Mouse (Mus musculus) testis, adult 2 months (tissue): ENCODE data around the gene Krtap17-1. TPM values are rescaled to one million over a fixed set of nuclear protein-coding genes. Genes with fewer than 3 reads are reported as not detected.

Experiments
- H3K27ac ChIP-seq: fragments of 200-500 bp; 2 replicates; pipeline ENCODE4 v1.5.1; 2012; ENCODE audit warnings: low read depth, low read length; ENCODE audit not compliant: control insufficient read depth, insufficient read depth
- H3K27me3 ChIP-seq: fragments of 200-500 bp; 2 replicates; pipeline ENCODE4 v1.6.1; 2012; ENCODE audit warnings: mild to moderate bottlenecking, low read length, moderate library complexity; ENCODE audit not compliant: control insufficient read depth, insufficient read depth
- H3K36me3 ChIP-seq: fragments of 200-500 bp; 2 replicates; pipeline ENCODE4 v1.6.1; 2012; ENCODE audit warnings: mild to moderate bottlenecking, low read length; ENCODE audit not compliant: control insufficient read depth, insufficient read depth
- H3K4me1 ChIP-seq: fragments of 200-500 bp; 2 replicates; pipeline ENCODE4 v1.6.1; 2012; ENCODE audit warnings: low read length; ENCODE audit not compliant: control insufficient read depth, insufficient read depth
- H3K4me3 ChIP-seq: fragments of 200-500 bp; 2 replicates; pipeline ENCODE4 v1.5.1; 2012; ENCODE audit warnings: low read depth, mild to moderate bottlenecking, low read length, moderate library complexity, mixed read lengths; ENCODE audit not compliant: control insufficient read depth
- CTCF ChIP-seq: fragments of 200-500 bp; IDR thresholded peaks from 2 replicates; pipeline ENCODE4 v1.5.1; 2012; ENCODE audit warnings: low read depth, mild to moderate bottlenecking, inconsistent platforms, low read length, moderate library complexity; ENCODE audit not compliant: control insufficient read depth, insufficient read depth, insufficient replicate concordance
- POLR2A ChIP-seq: fragments of 200-500 bp; IDR thresholded peaks from 2 replicates; pipeline ENCODE4 v1.6.1; 2012; ENCODE audit warnings: low read depth, mild to moderate bottlenecking, inconsistent platforms, low read length, moderate library complexity; ENCODE audit not compliant: control insufficient read depth
- polyA plus RNA-seq: library from polyadenylated mRNA; depleted of rRNA; stranded (reverse); fragments of >200 nt; gene quantifications from 2 replicates; pipeline ENCODE4 v1.2.3, GENCODE M21; 2012; rRNA removed

The Krtap17-1 gene
- 1.8 and 2.0 TPM in 2 replicates for polyA plus RNA-seq

GRCm38 (mm10) chr11:99993620-99994383 is at the start of gene Krtap17-1:
Krtap17-1 (minus strand) TSS chr11:99993994.
- H3K4me3 ChIP-seq = no peak within 1 kb of the TSS
- TF ChIP-seq POLR2A = no peak
- no peak for TF ChIP-seq CTCF
- H3K27me3 ChIP-seq = no peaks in the 10 kb centered on the region
- H3K36me3 ChIP-seq = no peaks in the 10 kb centered on the region
- peaks cover 2% of the 10 kb centered on the region; the same call in 1 of the 2 replicates for H3K4me1 ChIP-seq
- no peak within 1 kb of the TSS for H3K27ac ChIP-seq

GRCm38 (mm10) chr11:100041454-100041853 is 47.7 kb upstream of the Krtap17-1 start, which contains the start of gene Krt34:
Krt34 (minus strand) TSS chr11:100041554.
- H3K4me1 ChIP-seq = no peaks in the 10 kb centered on the region
- H3K27me3 ChIP-seq = no peaks in the 10 kb centered on the region
- no peaks in the 10 kb centered on the region for H3K36me3 ChIP-seq
- H3K4me3 ChIP-seq = no peak within 1 kb of the TSS
- no peak for TF ChIP-seq CTCF
- no peak for TF ChIP-seq POLR2A
- no peak within 1 kb of the TSS for H3K27ac ChIP-seq

GRCm38 (mm10) chr11:100029768-100030167 is 36.0 kb upstream of the Krtap17-1 start, which contains the start of gene Krt33b:
Krt33b (minus strand) TSS chr11:100029868.
- Histone ChIP-seq H3K4me3 (no peak within 1 kb of the TSS), H3K4me1 (no peaks in the 10 kb centered on the region), H3K27me3 (no peaks in the 10 kb centered on the region), H3K36me3 (no peaks in the 10 kb centered on the region), H3K27ac (no peak within 1 kb of the TSS)
- no peak for TF ChIP-seq POLR2A
- no peak for TF ChIP-seq CTCF

- Histone ChIP-seq H3K36me3 (no peaks in the 10 kb centered on the region), H3K27me3 (no peaks in the 10 kb centered on the region), H3K4me3 (no peak overlapping the region), H3K27ac (no peak overlapping the region), H3K4me1 (no peaks in the 10 kb centered on the region)
- TF ChIP-seq POLR2A = no peak
- TF ChIP-seq CTCF = no peak
Observed at GRCm38 (mm10) chr11:100021438-100021837, 27.6 kb upstream of the Krtap17-1 start.

- Histone ChIP-seq H3K27ac (no peak overlapping the region), H3K4me1 (no peaks in the 10 kb centered on the region), H3K36me3 (no peaks in the 10 kb centered on the region), H3K27me3 (no peaks in the 10 kb centered on the region), H3K4me3 (no peak overlapping the region)
- TF ChIP-seq CTCF = no peak
- TF ChIP-seq POLR2A = no peak
Observed at GRCm38 (mm10) chr11:100019466-100019865, 25.7 kb upstream of the Krtap17-1 start.

GRCm38 (mm10) chr11:100016112-100016511 is 22.3 kb upstream of the Krtap17-1 start, which contains the start of gene Krt33a:
Krt33a (minus strand) TSS chr11:100016212.
- H3K4me3 ChIP-seq = no peak within 1 kb of the TSS
- H3K27me3 ChIP-seq = no peaks in the 10 kb centered on the region
- no peak within 1 kb of the TSS for H3K27ac ChIP-seq
- no peaks in the 10 kb centered on the region for H3K4me1 ChIP-seq
- TF ChIP-seq POLR2A (no peak), CTCF (no peak)
- no peaks in the 10 kb centered on the region for H3K36me3 ChIP-seq

- Histone ChIP-seq H3K4me3 (no peak overlapping the region), H3K27ac (no peak overlapping the region), H3K36me3 (no peaks in the 10 kb centered on the region), H3K27me3 (no peaks in the 10 kb centered on the region), H3K4me1 (no peaks in the 10 kb centered on the region)
- TF ChIP-seq CTCF = no peak
- TF ChIP-seq POLR2A = no peak
Observed at GRCm38 (mm10) chr11:100013691-100014171, 19.9 kb upstream of the Krtap17-1 start.
